Mouse (Mus musculus) cerebellum, adult 8-10 months (tissue): ENCODE data around the gene Ror1.

ENCODE experiments used
- DNase-seq: peaks from one replicate; pipeline ENCODE4 v3.0.0; 2022

The Ror1 gene

GRCm38 (mm10) chr4:100119431-100119830, 23.8 kb downstream of the Ror1 start:
- DNase-seq: no peak

DNA sequence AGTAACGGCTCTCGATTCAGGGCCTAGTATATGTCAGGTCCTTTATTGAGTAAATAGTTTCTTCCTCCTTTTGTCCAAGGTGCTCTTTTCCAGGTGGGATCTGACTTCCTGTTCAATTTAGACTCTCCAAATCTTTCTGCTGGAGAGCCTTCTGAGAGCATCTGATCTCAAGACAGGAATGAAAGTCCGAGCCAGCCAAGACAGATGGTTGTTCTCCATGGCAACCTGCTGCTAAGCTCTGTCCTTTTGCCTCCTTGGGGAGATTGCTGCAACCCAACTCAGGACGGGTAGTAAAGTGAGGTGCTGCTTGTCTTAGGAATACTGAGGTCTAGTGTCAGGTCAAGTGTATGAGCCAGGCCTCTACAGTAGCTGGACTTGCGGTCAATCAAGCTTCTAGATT, 25.0 kb downstream of the Ror1 start:
- DNase-seq: peak; percentile 63

DNA sequence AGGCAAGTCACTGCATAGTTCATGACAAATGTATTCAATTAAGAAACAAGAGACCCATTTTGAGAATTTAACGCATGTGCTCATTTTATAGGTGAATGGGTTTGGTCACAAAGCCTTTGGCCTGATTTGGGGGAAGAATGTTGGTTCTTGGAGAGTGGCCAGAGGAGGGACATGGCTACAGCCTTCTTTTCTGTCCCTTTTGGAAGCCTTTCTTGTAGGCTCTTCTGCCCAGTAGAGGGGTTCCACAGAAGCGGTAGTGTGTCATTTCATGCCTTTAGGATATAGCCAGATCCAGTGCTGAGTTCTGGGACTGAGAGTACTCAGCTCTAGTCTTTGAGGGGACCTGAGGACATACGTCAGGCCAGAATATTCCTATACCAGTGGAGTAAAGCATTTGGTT, 26.8 kb downstream of the Ror1 start:
- DNase-seq: no peak

GRCm38 (mm10) chr4:100123519-100123918, 27.9 kb downstream of the Ror1 start:
- no peak for DNase-seq

GRCm38 (mm10) chr4:100124056-100124455, 28.5 kb downstream of the Ror1 start:
- no peak for DNase-seq

GRCm38 (mm10) chr4:100124935-100125334, 29.3 kb downstream of the Ror1 start:
- no peak for DNase-seq

GRCm38 (mm10) chr4:100126531-100127310, 31.1 kb downstream of the Ror1 start:
- peak; percentile 44 for DNase-seq

DNA sequence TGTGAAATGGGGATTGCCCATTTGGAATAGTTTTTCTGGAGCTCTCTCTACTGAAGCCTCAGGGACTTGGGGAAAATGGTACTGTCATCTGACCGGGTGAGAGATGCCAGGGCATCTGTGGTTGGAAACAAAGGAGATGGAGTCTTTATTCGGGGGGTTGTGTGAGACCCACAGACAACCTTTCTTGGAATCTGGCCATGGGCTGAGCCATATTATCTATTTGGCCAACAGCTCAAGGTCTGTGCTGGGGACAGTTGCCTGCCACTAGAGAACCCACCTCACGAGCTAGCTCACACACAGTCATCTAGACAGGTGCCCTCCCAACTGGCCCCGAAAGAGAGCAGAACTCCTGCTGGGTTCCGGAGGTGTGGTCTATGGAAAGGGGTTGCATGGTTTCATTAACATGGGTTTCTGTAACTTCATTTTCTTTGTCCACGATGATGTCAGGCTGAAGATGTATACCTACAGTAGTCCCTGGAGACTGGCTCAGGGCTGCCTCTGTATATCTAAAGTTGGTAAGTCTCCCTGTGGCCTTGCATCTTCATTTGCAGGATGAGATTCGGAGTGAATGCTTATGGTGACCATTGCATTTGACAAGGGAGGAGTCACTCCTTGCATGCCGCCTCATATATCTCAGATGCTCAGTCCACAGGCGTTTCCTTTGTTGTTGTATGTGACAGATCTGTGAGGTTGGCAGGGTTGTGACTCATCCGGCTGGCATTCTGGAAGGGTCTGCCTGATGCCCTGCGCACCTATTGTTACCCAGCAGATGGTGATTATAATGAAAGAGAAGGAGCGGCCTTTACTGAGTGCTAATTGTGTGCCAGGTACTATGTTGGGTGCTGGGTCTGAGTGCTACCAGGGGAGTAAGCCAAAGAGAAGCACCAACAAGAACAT, 32.7 kb downstream of the Ror1 start:
- peak; percentile 56 for DNase-seq

DNA sequence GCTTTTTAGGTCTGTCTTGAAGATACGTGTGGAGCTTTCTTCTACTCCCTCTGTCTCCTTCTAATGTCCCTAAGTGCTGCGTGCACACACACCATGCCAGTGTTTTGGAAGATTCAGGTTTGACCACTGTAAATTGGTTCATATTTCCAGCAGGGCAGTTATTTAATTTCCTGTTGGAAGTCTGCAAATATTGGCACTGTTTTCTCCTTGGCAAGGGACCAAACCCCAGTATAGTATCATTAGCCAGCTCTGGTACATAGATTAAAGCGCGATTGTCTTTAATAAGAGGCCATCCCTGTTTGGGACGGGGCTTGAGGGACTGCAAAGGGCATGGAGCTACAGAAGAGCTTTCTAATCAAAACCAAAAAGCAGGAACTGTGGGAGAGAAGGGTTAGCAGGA, 33.6 kb downstream of the Ror1 start:
- peak; percentile 70 for DNase-seq

DNA sequence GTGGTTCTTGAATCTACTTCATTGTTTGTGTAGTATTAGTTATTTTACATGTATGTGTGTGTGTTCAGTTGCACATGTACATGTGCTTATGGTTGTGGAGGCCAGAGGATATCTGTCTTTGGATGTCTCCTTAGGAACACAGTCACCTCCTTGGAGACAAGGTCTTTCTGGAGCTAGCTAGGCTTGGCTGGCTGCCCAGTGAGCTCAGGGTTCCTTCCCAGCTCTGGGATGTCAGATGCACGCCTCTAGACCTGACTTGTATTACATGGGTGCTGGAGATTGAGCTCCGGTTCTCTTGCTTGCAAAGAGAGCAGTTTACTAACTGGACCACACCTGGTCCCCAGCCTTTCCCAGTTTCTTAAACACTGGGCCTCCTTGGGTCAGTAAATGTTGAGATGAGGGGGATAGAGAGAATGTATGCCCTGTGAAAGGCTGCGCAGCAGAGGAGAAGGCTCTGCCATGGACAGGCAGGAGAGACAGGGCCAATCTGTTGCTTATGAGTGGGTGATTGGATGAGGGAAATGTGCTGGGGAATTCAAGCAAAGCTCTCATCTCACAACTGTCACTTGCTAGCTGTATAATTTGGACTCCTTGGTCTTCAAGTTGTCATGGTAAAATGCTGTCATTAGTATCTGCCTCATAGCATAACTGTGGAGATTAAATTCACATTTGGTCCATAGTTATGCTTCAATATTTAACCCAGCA, 35.3 kb downstream of the Ror1 start:
- no peak for DNase-seq

GRCm38 (mm10) chr4:100131488-100131887, 35.9 kb downstream of the Ror1 start:
- DNase-seq: no peak

DNA sequence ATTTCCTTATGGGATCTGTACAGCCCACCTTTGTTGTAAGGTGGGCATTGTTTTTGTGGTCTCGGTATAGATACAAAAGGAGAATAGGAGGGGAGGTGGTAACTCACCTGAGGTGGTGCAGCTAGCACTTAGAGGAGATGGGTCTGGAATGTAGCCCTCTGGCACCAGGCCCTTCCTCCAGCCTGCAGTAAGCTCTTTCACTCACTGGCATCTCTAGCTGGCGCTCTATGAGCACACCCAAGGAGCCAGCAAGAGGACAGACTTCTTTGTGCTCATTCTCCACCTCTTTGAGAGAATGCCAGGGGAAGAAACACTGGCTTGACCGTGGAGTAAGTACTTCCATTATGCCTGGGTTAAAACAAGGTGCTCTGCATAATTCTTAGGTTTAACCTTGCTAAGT, 36.7 kb downstream of the Ror1 start:
- DNase-seq: no peak

- DNase-seq: no peak
These were observed 40.5 kb downstream of the Ror1 start for GRCm38 (mm10) chr4:100136046-100136445.

DNA sequence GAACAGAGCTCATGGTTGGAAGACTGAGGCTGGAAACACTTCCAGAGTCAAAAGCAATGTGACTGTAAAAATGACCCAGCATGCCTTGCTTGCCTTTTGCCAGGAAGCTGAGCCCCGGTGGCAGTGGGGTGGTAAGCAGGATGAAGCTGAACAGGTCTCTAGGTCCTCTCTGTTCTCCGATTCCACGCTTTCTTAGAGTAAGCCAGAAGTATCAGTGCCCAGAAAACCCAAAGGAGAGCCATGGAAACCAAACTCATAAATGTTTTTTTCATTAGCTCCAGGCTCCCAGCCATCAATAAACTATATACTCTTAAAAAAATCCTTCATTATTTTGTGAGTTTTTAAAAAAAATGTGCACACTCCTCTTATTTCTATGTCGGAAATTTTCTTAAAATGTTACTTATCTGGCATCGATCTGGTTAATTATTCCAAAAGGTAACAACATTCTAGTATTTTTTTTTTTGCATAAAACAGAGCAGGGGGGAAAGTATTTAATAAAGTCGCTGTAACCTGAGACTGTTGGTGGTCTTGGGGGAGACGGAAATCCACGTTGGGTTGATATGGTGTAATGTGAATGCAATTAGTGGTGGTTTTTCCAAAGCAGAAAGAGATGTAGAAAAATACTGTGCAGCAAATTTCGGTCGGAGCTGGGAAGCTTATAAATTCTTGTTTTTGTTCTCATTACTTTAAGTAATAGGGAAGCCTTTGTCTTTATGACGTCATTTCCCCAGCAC, 41.7 kb downstream of the Ror1 start:
- DNase-seq: no peak

- DNase-seq: no peak
These were observed 46.0 kb downstream of the Ror1 start for GRCm38 (mm10) chr4:100141626-100142025.

DNA sequence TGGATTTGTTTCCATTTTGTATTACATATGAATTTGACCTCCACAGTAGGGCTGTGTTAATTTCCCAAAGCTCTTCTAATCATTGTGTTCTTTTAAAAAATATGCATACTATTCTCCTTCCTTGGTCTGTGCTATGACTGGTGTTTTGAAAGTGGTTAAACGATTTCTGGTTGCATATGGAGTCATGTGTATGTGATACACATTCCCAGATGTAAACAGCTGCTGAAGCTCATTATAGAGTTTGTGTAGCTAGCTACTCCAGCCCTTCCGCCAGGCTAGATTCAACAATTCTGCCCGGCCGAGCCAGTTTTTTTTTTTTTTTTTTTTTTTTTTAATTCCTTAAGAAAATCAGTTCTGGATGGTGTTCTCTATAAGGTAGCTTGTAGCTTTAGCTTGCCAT, 49.2 kb downstream of the Ror1 start:
- DNase-seq: no peak

DNA sequence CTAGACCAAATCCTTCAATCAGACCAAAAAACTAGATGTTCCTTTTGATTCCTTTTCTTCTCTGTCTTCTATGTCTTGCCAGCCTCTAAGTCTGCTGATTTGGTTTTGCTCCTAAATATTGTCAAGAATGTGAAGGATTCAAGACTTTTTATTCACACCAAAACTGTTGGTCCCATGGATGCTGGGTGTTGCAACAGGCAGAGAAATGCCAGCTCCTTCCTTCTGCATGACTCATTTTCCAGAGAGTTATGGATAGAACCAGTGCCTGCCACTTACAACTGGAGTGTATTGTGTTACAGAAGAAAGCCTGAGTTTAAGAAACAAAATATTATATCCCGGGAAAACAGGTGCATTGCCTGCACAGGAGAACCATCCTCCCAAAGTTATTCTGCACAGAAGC, 55.2 kb downstream of the Ror1 start:
- no peak for DNase-seq

GRCm38 (mm10) chr4:100154560-100155130, 59.1 kb downstream of the Ror1 start:
- no peak for DNase-seq

DNA sequence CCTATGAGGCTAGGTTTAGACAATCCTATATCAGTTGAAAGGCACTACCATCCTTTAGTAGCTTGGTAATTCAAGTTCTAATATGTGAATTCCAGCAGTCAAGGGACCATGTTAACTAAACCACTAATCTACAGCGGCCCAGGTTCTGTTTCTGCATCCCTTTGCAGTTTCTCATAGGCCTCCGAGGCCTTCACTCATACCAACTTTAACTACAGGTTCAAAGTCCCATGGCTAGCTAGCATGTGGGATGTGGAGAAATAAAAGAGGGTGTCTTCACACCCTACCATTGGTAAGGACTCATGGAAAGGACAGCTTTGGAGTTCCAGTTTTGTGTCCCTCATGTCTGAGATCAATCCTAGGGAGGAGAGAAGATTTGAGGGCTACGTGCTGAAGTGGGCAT, 60.1 kb downstream of the Ror1 start:
- no peak for DNase-seq

DNA sequence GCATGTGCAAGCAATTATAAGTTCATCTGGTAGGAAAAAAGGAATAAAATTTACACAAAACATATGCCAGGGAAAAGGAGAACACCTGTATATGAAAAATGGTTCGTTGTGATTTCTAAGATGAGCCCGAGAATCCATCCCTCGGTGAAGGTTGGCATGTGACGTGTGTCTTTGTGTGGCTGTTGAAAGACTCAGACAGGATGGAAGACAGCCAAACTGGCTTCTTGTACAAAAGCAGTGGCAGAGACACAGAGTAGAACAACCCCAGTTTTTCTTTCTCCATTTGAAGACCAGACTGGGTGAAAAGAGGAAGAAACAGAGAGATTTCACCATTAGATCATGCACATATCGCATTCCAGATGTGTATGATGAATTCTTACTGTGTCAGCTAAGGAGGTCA, 62.8 kb downstream of the Ror1 start:
- no peak for DNase-seq

- no peak for DNase-seq
These were observed 64.6 kb downstream of the Ror1 start for GRCm38 (mm10) chr4:100160156-100160555.

DNA sequence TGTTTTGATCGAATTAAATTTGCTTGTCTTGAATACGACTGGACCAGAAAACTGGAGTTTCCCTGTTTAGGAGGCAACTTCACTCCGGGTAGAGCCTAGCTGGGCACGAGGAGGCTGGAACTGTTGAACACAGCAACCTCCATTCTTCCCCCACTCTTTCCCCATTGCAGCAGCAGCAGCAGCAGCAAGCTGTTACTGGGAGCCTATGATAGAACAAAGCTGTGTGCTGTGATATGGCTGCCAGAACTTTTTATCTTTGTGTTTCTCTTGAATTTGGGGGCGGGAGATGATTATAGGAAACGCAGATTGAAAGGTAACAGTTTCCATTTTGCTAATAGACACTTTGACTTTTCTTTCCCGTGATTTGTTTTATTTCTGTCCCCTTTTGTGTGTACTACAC, 70.2 kb downstream of the Ror1 start:
- DNase-seq: no peak
